Mouse (Mus musculus) R1 (cell line): ENCODE data around the gene Ergic3.
A peak's percentile ranks its signal among the peaks of the same experiment; 100 is the strongest.

Source experiments
- DNase-seq: peaks from one replicate; pipeline ENCODE4 v3.0.0-alpha.2; 2018; ENCODE audit warnings: low read depth, low spot score

The Ergic3 gene

DNA sequence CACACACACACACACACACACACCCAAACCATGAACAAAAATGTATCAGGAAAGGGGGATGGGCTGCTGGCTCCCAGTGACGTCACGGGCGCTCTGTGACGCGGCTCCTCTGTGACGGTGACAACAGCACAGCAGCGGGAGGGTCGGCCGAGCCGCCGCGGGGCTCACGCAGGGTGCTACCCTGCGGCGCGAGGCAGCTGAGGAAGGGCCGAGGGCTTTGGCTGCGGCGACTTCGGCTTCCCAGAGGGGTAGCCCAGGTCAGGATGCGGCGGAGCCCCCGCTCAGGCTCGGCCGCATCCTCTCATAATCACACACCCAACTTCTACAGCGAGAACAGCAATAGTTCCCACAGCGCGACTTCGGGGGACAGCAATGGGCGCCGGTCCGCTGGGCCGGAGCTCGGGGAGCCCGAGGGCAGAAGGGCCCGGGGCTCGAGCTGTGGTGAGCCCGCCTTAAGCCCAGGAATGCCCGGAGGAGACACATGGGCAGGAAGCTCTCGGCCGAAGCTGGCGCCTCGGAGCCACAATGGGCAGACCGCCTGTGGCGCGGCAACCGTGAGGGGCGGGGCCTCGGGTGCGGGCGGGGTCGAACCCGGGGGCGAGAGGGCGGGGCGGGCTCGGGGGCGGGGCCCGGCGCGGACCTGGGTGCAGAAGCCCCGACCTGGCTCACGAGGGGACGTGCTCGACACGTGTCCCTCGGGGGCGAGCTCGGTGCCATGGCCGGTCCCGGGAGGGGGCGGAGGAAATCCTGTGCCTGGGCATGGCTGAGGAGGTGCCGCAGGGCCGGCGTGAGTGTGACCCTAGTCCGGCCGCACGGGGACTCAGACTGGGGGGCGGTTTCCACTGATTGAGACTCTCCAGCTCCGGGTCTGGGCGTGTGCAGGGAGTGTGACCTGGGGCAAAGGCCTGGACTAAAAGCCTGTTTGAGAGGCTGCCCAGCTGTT is 57.5 kb downstream of the Ergic3 start, which contains the start of gene Spag4:
Spag4 (plus strand) TSS at position 77 of the 943 bp plus-strand sequence.
- DNase-seq, result peak; percentile 79

DNA sequence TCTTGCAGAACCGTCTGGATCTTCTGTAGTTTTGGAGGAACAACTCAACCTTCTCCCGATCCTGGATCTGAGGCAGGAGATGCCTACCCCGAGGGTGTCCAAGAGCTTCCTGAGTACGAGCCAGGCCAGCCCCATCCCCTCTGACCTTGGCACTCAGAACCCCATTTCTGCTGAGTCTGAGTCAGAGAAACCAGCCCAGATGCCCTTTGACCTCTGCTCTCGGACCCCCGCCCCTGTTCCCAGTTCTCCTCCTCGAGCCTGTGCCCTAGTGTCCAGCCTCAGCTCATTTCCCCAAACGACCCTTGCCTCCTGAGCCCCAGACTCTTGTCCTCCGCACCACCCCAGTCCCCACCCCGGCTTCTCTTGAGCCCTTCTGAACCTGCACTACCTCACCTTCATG is 58.3 kb downstream of the Ergic3 start:
- DNase-seq, result no peak
